Mouse (Mus musculus): Measurements from ENCODE around the gene Sirpb1b. TPM values are rescaled to one million over a fixed set of nuclear protein-coding genes. Genes with fewer than 3 reads are reported as not detected.
"Not testable (repeated sequence)": the region's sequence is repeated elsewhere in the genome, so short reads cannot be mapped to it uniquely, and the experiment has no call there.

The Sirpb1b gene
- not detected in 2 replicates for polyA plus RNA-seq (2015; fragmentation: Nextera tagmentation; extraction: Ambion mirVana)

DNA sequence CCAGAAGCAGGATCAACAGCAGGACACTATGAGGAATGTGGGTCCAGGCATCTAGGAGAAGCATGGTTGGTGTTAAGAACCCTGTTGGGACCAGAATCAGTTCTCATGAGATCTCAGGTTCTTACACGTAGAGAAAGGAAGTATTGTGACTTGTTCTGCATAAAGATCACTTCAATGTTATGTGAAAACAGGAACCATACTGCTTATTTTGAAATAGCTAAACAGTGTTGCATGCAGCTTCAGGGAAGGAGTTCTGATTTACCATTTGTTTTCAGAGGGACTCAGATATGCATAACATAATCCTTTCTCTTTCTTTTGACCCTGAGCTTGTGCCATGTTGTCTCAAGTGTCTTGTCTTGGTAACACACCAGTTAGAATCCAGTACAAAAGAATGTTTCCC, at the start of gene Sirpb1b:
Sirpb1b (minus strand) TSS at position 179 of the 400 bp plus-strand sequence.
- H3K4me2 ChIP-seq (replicated peaks; ENCODE audit: low read depth, low read length); H3K9ac ChIP-seq (replicated peaks; ENCODE audit: low read length); H3K4me1 ChIP-seq (ENCODE audit: insufficient read depth, low read length); H3K36me3 ChIP-seq (ENCODE audit: insufficient read depth, low read length); H3K27ac ChIP-seq (ENCODE audit: low read length); H3K9me3 ChIP-seq (ENCODE audit: low read length); H3K27me3 ChIP-seq (ENCODE audit: insufficient read depth, low read length); H3K4me3 ChIP-seq (ENCODE audit: low read length); ATAC-seq (ENCODE audit: low FRiP score, low TSS enrichment): not testable (repeated sequence)
- WGBS, result no CpG with 5 or more reads among the region's 1 CpGs

DNA sequence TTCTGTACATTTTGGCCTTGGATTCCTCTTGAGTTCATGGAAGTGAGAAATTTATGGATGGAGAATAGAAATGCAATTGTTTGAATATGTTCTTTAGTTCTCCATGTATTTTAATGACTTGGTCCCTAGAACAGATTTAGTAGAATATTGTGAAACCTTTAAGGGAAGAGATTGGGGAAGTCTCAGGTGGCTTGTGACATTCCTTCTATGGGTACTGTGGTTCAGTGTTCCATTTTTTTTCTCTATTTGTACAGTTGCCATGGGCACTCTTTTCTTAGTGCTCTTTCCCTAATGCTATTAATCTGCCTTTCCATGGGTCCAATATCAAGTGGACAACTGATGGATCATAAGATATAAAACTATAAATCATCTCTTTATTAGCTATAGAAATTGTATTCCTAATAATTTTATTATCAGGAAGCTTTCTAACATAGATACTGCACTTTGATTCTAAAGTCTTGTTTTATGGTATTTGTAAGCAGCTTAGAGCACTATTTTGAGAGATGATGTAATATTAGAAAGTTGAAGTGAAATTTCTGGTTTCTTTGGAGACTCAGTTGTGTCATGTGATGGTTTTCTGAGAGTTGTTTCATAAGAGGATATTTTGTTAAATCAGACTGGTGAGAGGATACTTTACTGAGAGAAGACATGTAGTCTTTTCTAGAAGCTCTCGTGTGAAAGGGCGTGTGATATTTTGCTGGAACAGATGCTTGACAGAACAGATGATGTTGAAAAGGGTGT, 15.7 kb upstream of the Sirpb1b start:
- not testable (repeated sequence) for H3K4me3 ChIP-seq (ENCODE audit: low read length); H3K27me3 ChIP-seq (ENCODE audit: insufficient read depth, low read length); H3K4me1 ChIP-seq (ENCODE audit: insufficient read depth, low read length); H3K36me3 ChIP-seq (ENCODE audit: insufficient read depth, low read length); ATAC-seq (ENCODE audit: low FRiP score, low TSS enrichment); H3K9ac ChIP-seq (replicated peaks; ENCODE audit: low read length); H3K9me3 ChIP-seq (ENCODE audit: low read length); H3K4me2 ChIP-seq (replicated peaks; ENCODE audit: low read depth, low read length); H3K27ac ChIP-seq (ENCODE audit: low read length)
- WGBS, result 91% methylated on average over 2 of the region's 2 CpGs

DNA sequence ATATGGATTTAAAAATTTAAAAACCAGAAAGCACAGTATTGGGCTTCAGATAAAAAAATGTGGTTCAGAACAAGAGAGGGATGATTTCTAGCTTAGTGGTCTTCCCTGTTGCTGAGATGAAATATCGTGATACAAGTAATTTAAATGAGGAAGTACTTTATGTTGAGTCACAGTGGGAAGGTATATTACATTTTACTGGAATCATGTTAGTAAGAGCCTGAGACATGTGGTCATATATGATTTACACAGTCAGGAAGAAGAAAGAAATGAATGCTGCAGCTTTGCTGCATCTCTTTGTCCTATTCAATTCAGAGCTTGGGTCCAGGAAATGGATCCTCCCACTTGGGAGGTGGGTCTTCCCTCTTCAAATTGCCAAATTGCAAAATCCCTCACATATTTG, 11.8 kb upstream of the Sirpb1b start:
- ATAC-seq (ENCODE audit: low FRiP score, low TSS enrichment); H3K36me3 ChIP-seq (ENCODE audit: insufficient read depth, low read length); H3K27me3 ChIP-seq (ENCODE audit: insufficient read depth, low read length); H3K4me1 ChIP-seq (ENCODE audit: insufficient read depth, low read length); H3K4me3 ChIP-seq (ENCODE audit: low read length); H3K9ac ChIP-seq (replicated peaks; ENCODE audit: low read length); H3K4me2 ChIP-seq (replicated peaks; ENCODE audit: low read depth, low read length); H3K9me3 ChIP-seq (ENCODE audit: low read length); H3K27ac ChIP-seq (ENCODE audit: low read length): not testable (repeated sequence)
- WGBS, result 76% methylated on average over 1 of the region's 1 CpGs

DNA sequence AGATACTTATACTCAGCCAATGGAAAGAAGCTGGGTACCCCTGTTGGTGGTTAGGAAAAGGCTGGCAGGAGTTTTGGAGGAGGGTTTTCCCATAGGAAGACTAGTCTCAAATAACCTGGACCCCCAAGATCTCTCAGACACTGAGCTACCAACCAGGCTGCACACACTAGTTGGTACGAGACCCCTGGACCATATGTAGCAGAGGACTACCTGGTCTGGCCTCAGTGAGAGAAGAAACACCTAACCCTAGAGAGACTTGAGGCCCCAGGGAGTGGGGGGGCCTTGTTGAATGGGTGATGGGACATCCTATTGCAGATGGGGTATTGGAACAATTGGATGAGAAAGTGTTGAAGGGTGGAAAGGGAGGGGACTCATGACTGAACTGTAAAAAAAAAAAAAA, 8.6 kb upstream of the Sirpb1b start:
- no peak for ATAC-seq (ENCODE audit: low FRiP score, low TSS enrichment)
- Histone ChIP-seq H3K9ac (replicated peaks; ENCODE audit: low read length) (no peak overlapping the region), H3K4me1 (ENCODE audit: insufficient read depth, low read length) (no peaks in the 10 kb centered on the region), H3K27me3 (ENCODE audit: insufficient read depth, low read length) (no peaks in the 10 kb centered on the region), H3K27ac (ENCODE audit: low read length) (no peak overlapping the region), H3K4me3 (ENCODE audit: low read length) (no peak overlapping the region), H3K36me3 (ENCODE audit: insufficient read depth, low read length) (no peaks in the 10 kb centered on the region), H3K9me3 (ENCODE audit: low read length) (peaks cover 9% of the 10 kb centered on the region; the same call in 1 of the 2 replicates), H3K4me2 (replicated peaks; ENCODE audit: low read depth, low read length) (no peak overlapping the region)
- 77% methylated on average over 1 of the region's 1 CpGs for WGBS

- H3K27ac ChIP-seq (ENCODE audit: low read length); ATAC-seq (ENCODE audit: low FRiP score, low TSS enrichment); H3K9me3 ChIP-seq (ENCODE audit: low read length); H3K27me3 ChIP-seq (ENCODE audit: insufficient read depth, low read length); H3K4me1 ChIP-seq (ENCODE audit: insufficient read depth, low read length); H3K9ac ChIP-seq (replicated peaks; ENCODE audit: low read length); H3K4me2 ChIP-seq (replicated peaks; ENCODE audit: low read depth, low read length); H3K36me3 ChIP-seq (ENCODE audit: insufficient read depth, low read length); H3K4me3 ChIP-seq (ENCODE audit: low read length): not testable (repeated sequence)
- 83% methylated on average over 3 of the region's 3 CpGs for WGBS
Measured at GRCm38 (mm10) chr3:15582948-15583347, 8.1 kb upstream of the Sirpb1b start.

GRCm38 (mm10) chr3:15576466-15576865, 1.6 kb upstream of the Sirpb1b start:
- ATAC-seq (ENCODE audit: low FRiP score, low TSS enrichment); H3K4me3 ChIP-seq (ENCODE audit: low read length); H3K4me2 ChIP-seq (replicated peaks; ENCODE audit: low read depth, low read length); H3K9me3 ChIP-seq (ENCODE audit: low read length); H3K27ac ChIP-seq (ENCODE audit: low read length); H3K9ac ChIP-seq (replicated peaks; ENCODE audit: low read length); H3K36me3 ChIP-seq (ENCODE audit: insufficient read depth, low read length); H3K27me3 ChIP-seq (ENCODE audit: insufficient read depth, low read length); H3K4me1 ChIP-seq (ENCODE audit: insufficient read depth, low read length): not testable (repeated sequence)

GRCm38 (mm10) chr3:15528589-15528988, 46.3 kb downstream of the Sirpb1b start:
- no peak for ATAC-seq (ENCODE audit: low FRiP score, low TSS enrichment)
- H3K36me3 ChIP-seq (ENCODE audit: insufficient read depth, low read length), result no peaks in the 10 kb centered on the region
- H3K9ac ChIP-seq (replicated peaks; ENCODE audit: low read length), result no peak overlapping the region
- H3K4me1 ChIP-seq (ENCODE audit: insufficient read depth, low read length), result no peaks in the 10 kb centered on the region
- no peak overlapping the region for H3K27ac ChIP-seq (ENCODE audit: low read length)
- 0 out of 2 replicates have a peak, but pooled peaks cover 4% of the 10 kb centered on the region for H3K9me3 ChIP-seq (ENCODE audit: low read length)
- H3K4me2 ChIP-seq (replicated peaks; ENCODE audit: low read depth, low read length), result no peak overlapping the region
- H3K4me3 ChIP-seq (ENCODE audit: low read length), result no peak overlapping the region
- H3K27me3 ChIP-seq (ENCODE audit: insufficient read depth, low read length), result no peaks in the 10 kb centered on the region

- not testable (repeated sequence) for H3K9me3 ChIP-seq (ENCODE audit: low read length); H3K4me2 ChIP-seq (replicated peaks; ENCODE audit: low read depth, low read length); ATAC-seq (ENCODE audit: low FRiP score, low TSS enrichment); H3K27ac ChIP-seq (ENCODE audit: low read length); H3K9ac ChIP-seq (replicated peaks; ENCODE audit: low read length); H3K36me3 ChIP-seq (ENCODE audit: insufficient read depth, low read length); H3K4me1 ChIP-seq (ENCODE audit: insufficient read depth, low read length); H3K27me3 ChIP-seq (ENCODE audit: insufficient read depth, low read length); H3K4me3 ChIP-seq (ENCODE audit: low read length)
- 81% methylated on average over 9 of the region's 11 CpGs for WGBS
Measured at GRCm38 (mm10) chr3:15513608-15514007, 61.3 kb downstream of the Sirpb1b start.

- not testable (repeated sequence) for H3K9ac ChIP-seq (replicated peaks; ENCODE audit: low read length); ATAC-seq (ENCODE audit: low FRiP score, low TSS enrichment); H3K4me2 ChIP-seq (replicated peaks; ENCODE audit: low read depth, low read length); H3K4me3 ChIP-seq (ENCODE audit: low read length); H3K27me3 ChIP-seq (ENCODE audit: insufficient read depth, low read length); H3K9me3 ChIP-seq (ENCODE audit: low read length); H3K4me1 ChIP-seq (ENCODE audit: insufficient read depth, low read length); H3K36me3 ChIP-seq (ENCODE audit: insufficient read depth, low read length); H3K27ac ChIP-seq (ENCODE audit: low read length)
- WGBS, result 83% methylated on average over 3 of the region's 3 CpGs
Measured at GRCm38 (mm10) chr3:15507792-15508321, 67.0 kb downstream of the Sirpb1b start.

DNA sequence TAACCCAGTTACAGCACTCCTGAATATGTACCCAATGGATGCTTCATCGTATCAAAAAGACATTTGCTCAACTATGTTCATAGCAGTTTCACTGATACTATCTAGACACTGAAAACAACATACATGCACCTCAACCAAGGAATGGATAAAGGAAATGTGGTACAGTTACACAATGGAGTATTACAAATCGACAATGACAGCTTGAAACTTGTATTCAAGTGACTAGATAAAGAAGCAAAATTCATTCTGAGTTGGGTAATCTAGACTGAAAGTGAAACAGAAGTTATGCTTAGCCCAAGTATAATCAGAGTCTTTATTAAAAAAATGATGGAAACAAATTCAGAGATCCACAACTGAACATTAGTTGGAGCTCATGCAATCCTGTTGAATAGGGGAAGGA, 100.0 kb downstream of the Sirpb1b start:
- 91% methylated on average over 1 of the region's 2 CpGs for WGBS

More for the DNA sequence above, 100.0 kb downstream of the Sirpb1b start:
- H3K27me3 ChIP-seq (ENCODE audit: insufficient read depth, low read length); H3K4me3 ChIP-seq (ENCODE audit: low read length); H3K9me3 ChIP-seq (ENCODE audit: low read length); H3K9ac ChIP-seq (replicated peaks; ENCODE audit: low read length); H3K4me2 ChIP-seq (replicated peaks; ENCODE audit: low read depth, low read length); ATAC-seq (ENCODE audit: low FRiP score, low TSS enrichment); H3K27ac ChIP-seq (ENCODE audit: low read length); H3K36me3 ChIP-seq (ENCODE audit: insufficient read depth, low read length); H3K4me1 ChIP-seq (ENCODE audit: insufficient read depth, low read length): not testable (repeated sequence)
